Mouse (Mus musculus) adrenal gland, postnatal 0 days (tissue): ENCODE data around the gene Iqcf3. TPM values are rescaled to one million over a fixed set of nuclear protein-coding genes. Genes with fewer than 3 reads are reported as not detected.

Experiments
- polyA plus RNA-seq: library from polyadenylated mRNA; unstranded; fragments of >200 nt; fragmentation: Nextera tagmentation; extraction: Ambion mirVana; gene quantifications from 2 replicates; pipeline ENCODE4 v1.2.1, GENCODE M21; 2015

Gene Iqcf3
- not detected in 2 replicates for polyA plus RNA-seq

GRCm38 (mm10) chr9:106561531-106561930, at the start of gene Iqcf3:
Gene Iqcf3, minus strand, starts transcription at chr9:106561631.

GRCm38 (mm10) chr9:106570896-106571295, 9.5 kb upstream of the Iqcf3 start, which contains the start of gene Iqcf4:
Gene Iqcf4, minus strand, starts transcription at chr9:106570996.

GRCm38 (mm10) chr9:106514273-106514672, 47.2 kb downstream of the Iqcf3 start, which contains the start of gene Iqcf5:
Gene Iqcf5, plus strand, starts transcription at chr9:106514573.

GRCm38 (mm10) chr9:106499667-106500066, 61.8 kb downstream of the Iqcf3 start, which contains the start of gene Iqcf1:
Gene Iqcf1, plus strand, starts transcription at chr9:106499967.

GRCm38 (mm10) chr9:106476924-106477484, 84.4 kb downstream of the Iqcf3 start, which contains the start of gene Parp3:
Gene Parp3, minus strand, starts transcription at chr9:106476949.

GRCm38 (mm10) chr9:106475663-106476001, 85.8 kb downstream of the Iqcf3 start, which contains the start of gene Rrp9:
Gene Rrp9, plus strand, starts transcription at chr9:106475963.

GRCm38 (mm10) chr9:106465571-106466200, 95.7 kb downstream of the Iqcf3 start, which contains the start of gene Gpr62:
Gene Gpr62, minus strand, starts transcription at chr9:106465938.

GRCm38 (mm10) chr9:106453271-106454070, 108.0 kb downstream of the Iqcf3 start, which contains the start of gene Pcbp4:
Gene Pcbp4, plus strand, starts transcription at chr9:106453291.

Other genes with a start within 250 kb of the Iqcf3 start
- 7.9 and 12.0 TPM in 2 replicates for gene Dusp7, start 193.0 kb downstream of the Iqcf3 start, polyA plus RNA-seq
- 778 and 779 TPM in 2 replicates for gene Rpl29, start 132.2 kb downstream of the Iqcf3 start, polyA plus RNA-seq
- 23.8 and 25.2 TPM in 2 replicates for gene Acy1, start 123.3 kb downstream of the Iqcf3 start, polyA plus RNA-seq
- gene Abhd14b, start 114.2 kb downstream of the Iqcf3 start, polyA plus RNA-seq, result 19.9 and 31.6 TPM in 2 replicates
- gene Abhd14a, start 114.0 kb downstream of the Iqcf3 start, polyA plus RNA-seq, result 38.1 and 42.1 TPM in 2 replicates
- gene Pcbp4, start 108.3 kb downstream of the Iqcf3 start, polyA plus RNA-seq, result 45.2 and 66.2 TPM in 2 replicates
- 0.81 and 1.2 TPM in 2 replicates for gene Gpr62, start 95.7 kb downstream of the Iqcf3 start, polyA plus RNA-seq
- 23.9 and 29.5 TPM in 2 replicates for gene Rrp9, start 85.7 kb downstream of the Iqcf3 start, polyA plus RNA-seq
- gene Parp3, start 84.7 kb downstream of the Iqcf3 start, polyA plus RNA-seq, result 12.7 and 13.4 TPM in 2 replicates
- gene Iqcf1, start 61.7 kb downstream of the Iqcf3 start, polyA plus RNA-seq, result not detected in 2 replicates
- gene Iqcf5, start 47.1 kb downstream of the Iqcf3 start, polyA plus RNA-seq, result not detected in 2 replicates
- gene Iqcf4, start 9.4 kb upstream of the Iqcf3 start, polyA plus RNA-seq, result not detected in 2 replicates
- not detected in 2 replicates for gene Iqcf6, start 65.0 kb upstream of the Iqcf3 start, polyA plus RNA-seq
- gene Grm2, start 94.5 kb upstream of the Iqcf3 start, polyA plus RNA-seq, result not detected in 2 replicates
- gene Tex264, start 124.3 kb upstream of the Iqcf3 start, polyA plus RNA-seq, result 85.4 and 117 TPM in 2 replicates
- 1.9 and 4.2 TPM in 2 replicates for gene Rad54l2, start 227.6 kb upstream of the Iqcf3 start, polyA plus RNA-seq